Mouse (Mus musculus) B cell, adult 67 days (primary cell): ENCODE measurements around the gene 2310079G19Rik. TPM values are rescaled to one million over a fixed set of nuclear protein-coding genes. Genes with fewer than 3 reads are reported as not detected.

ENCODE experiments used
- total RNA-seq, 2 experiments: library from RNA; stranded (reverse); gene quantifications; 4 replicates each; pipeline ENCODE4 v1.2.4; 2023

The 2310079G19Rik gene
- total RNA-seq = not detected

DNA sequence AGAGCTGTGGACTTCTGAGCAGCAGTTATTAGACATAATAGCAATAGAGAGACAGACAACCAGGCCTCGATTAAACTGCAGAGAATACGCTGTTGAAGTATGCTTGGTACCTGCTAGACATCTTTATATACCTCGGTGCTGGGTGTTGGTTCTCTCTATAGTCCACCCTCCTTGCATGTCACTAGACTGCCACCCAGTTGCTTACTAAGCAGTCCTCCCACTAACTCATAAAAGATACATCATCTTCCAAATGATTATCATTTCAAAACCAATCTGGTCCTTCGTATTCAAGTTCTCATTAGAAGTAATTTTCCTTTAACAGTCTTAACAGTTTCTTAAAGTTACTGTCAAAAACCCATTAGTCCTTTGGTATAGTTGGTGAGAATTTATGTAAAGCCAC lies at the start of gene 2310079G19Rik:
2310079G19Rik (minus strand) TSS at position 101 of the 400 bp plus-strand sequence.

DNA sequence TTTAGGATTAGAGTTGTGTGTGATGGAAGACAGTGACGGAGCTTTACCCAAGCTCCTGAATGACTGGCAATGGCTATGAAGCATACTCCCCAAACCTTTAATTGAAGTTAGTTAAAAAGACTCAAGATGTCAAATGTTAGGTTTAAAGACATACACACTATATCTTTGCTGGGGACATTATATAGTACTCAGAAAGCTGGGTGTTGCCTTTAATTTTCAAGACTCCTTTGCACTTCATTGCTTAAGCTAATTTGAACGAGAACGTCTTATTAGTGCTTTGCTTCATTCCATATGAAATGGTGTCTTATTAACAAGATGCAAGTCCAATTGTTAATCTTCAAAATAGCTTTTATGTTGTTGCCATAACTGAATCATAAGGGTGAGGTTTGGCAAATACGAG lies 44.1 kb upstream of the 2310079G19Rik start, which contains the start of gene Krtap27-1:
Krtap27-1 (minus strand) TSS at position 101 of the 400 bp plus-strand sequence.

DNA sequence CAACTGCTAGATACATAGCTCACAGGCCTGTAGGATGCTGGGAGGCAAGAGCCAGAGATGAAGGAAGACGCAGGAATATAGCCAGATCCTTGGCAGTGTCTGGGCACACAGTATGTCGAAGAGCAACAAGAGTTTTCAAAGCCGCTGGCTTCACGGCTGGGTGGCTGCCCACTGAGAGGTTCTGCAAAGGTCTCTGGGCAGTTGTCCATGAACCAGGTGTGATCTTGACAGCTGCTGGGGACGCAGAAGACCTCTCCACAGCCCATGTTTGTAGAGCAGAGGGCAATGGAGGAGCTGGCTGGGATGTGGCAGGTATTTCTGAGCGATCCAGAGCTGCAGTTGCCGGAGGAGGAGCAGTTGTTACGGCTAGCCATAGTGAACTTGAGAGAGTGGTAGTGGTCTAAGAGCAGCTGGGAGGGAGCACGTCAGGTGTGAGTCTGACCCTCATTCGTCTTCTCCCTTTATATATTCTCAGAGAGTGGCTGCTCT lies 19.9 kb upstream of the 2310079G19Rik start, which contains the start of gene Krtap26-1:
Krtap26-1 (minus strand) TSS at position 439 of the 489 bp plus-strand sequence.

DNA sequence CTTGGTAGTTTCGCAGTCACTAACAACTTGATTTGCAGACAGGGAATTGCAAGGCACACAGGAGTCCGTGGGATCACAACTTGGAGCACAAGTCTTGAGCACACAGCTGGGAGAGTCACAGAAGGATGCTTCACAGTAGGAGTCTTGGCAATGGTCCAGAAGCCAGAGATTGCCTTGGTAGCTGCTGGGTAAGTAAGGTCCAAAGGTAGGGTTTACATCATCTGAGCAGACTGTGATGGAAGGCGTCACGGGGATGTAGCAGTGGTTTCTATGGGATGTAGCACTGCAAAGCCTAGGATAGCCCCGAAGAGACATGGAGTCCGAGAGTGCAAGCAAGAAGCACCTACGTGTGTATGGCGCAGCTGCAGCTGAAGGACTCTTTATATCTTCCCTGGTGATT lies 15.5 kb downstream of the 2310079G19Rik start, which contains the start of gene Krtap24-1:
Krtap24-1 (minus strand) TSS at position 358 of the 400 bp plus-strand sequence.

Other genes starting within 250 kb of the 2310079G19Rik start
- not detected for gene Cldn17, start 120.7 kb downstream of the 2310079G19Rik start, total RNA-seq
- not detected for gene Cldn8, start 64.5 kb downstream of the 2310079G19Rik start, total RNA-seq
- not detected for gene Krtap24-1, start 15.4 kb downstream of the 2310079G19Rik start, total RNA-seq
- not detected for gene Krtap26-1, start 20.1 kb upstream of the 2310079G19Rik start, total RNA-seq
- not detected for gene Krtap27-1, start 44.0 kb upstream of the 2310079G19Rik start, total RNA-seq
- gene 2310061N02Rik, start 80.3 kb upstream of the 2310079G19Rik start, total RNA-seq = not detected
- gene Krtap13-1, start 101.2 kb upstream of the 2310079G19Rik start, total RNA-seq = not detected
- not detected for gene Krtap13, start 124.0 kb upstream of the 2310079G19Rik start, total RNA-seq
- not detected for gene 2310034C09Rik, start 131.2 kb upstream of the 2310079G19Rik start, total RNA-seq
- gene 2310057N15Rik, start 146.5 kb upstream of the 2310079G19Rik start, total RNA-seq = not detected
- not detected for gene Gm5965, start 150.2 kb upstream of the 2310079G19Rik start, total RNA-seq
- not detected for gene Gm20741, start 184.6 kb upstream of the 2310079G19Rik start, total RNA-seq
- not detected for gene Krtap15, start 192.5 kb upstream of the 2310079G19Rik start, total RNA-seq
- not detected for gene Krtap14, start 198.5 kb upstream of the 2310079G19Rik start, total RNA-seq
- not detected for gene Krtap19-1, start 241.7 kb upstream of the 2310079G19Rik start, total RNA-seq
- not detected for gene Krtap19-2, start 246.6 kb upstream of the 2310079G19Rik start, total RNA-seq